Mouse (Mus musculus): ENCODE data around the gene Trim32.

The Trim32 gene

GRCm38 (mm10) chr4:65604504-65605150, at the start of gene Trim32:
Gene Trim32, plus strand, starts transcription at chr4:65604986.
- DNase-seq (ENCODE audit: low spot score in 2 of 2) = peak; percentile 96 to 99

DNA sequence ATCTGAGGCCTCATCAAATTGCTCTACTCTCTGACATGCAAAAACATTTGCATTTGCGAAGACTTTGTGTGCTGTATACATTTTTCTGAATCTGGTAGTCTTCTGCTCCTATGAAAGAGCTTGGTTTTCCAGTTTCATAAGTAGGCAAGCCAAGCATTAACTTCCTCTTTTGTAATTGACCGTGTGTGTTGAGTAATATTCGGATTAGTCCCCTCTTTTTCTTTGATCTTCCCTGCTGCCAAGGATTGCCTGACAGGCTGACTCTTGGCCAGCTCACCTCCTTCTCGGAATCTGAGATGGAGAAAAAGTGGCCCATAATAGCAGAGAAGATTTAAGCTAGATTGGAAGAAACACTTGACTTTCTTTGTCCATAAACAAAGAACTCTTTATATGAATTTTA, 39.3 kb upstream of the Trim32 start:
- no peak for DNase-seq (ENCODE audit: low spot score in 2 of 2)

- DNase-seq (ENCODE audit: low spot score in 2 of 2) = no peak
Measured at GRCm38 (mm10) chr4:65580254-65580653, 24.5 kb upstream of the Trim32 start.

DNA sequence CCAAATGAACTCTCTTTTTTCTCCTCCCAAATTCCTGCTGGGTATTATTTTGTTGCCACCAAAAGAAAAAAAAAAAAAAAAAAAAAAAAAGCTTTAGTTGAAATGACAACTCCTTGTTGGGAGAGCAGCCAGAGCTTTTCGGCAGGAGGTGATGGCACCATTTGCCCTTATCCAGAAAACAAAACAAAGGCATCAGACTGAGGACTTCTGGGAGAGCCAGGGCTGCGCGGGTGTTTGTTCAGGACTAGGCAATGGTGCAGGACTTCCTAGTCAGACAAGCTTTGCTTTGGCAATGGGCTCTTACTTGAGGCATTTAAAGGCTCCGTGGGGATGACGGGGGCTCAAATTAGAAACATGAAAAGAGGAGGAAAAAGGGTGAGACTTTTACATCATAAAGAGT, 17.8 kb upstream of the Trim32 start:
- DNase-seq (ENCODE audit: low spot score in 2 of 2) = no peak

GRCm38 (mm10) chr4:65589780-65590179, 15.0 kb upstream of the Trim32 start:
- DNase-seq (ENCODE audit: low spot score in 2 of 2) = peak in 1 of 2 experiments; percentile 17

DNA sequence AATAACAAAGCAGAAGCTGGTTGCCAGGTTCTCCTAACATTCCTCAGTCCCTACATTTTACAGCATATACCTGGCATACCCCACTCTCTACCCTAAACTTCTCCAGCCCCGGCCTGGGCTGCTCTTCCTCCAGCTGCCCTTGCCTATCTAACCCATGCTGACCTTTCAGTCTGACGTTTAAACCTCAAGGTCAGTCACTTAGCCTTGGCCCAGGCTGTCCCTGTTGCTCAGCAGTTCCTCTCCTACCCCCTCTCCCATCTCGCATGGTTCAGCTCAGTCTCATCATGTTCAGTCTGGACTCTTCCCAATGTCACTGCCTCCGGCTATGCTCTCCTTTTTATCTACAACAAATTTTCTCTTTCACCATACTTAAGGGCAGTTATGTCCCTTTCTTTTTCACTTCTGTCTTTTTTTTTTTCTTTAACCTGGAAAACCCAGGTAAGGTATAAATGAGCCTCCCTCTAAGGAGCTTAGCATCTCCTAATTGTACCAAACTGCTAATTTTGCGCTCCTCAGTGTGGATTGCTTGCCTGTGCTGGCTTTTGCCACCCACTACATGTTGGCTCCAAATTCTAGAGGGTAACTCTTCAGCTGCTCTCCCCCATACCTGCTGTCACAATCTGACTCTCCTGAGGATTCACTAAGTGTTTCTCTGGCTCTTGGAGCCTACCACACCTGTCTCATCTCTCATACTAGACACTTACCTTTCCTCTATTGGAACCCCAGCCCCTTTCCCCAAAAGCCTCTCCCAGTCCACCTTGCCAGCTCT, 10.0 kb upstream of the Trim32 start:
- no peak for DNase-seq (ENCODE audit: low spot score in 2 of 2)

DNA sequence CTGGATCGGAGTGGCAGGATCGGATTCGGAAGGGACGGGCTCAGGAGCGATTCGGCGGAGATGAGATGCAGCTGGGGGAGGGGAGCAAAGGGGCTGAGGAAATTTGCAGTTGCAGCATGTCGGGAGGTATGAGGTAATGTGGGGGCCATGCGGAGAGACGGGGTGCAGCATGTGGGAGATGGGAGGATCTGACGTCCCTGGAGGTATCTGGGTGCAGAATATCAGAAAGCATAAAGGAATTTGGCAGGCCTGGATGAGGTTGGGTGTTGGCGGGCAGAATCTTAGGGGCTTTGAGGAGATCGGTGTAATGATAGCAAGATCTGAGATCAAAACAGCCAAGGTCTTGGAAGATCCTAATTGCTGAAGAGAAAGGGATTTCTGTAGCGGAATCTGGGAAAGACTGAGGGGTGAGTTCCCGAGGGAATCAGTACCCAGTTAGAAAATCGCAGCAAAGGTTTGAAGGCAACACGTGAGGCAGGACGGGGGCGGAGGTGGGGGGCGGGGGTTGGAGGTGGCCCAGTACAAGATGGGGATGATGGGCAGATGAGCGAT, 441 bp downstream of the Trim32 start:
- DNase-seq (ENCODE audit: low spot score in 2 of 2) = no peak

GRCm38 (mm10) chr4:65607184-65607631, 2.4 kb downstream of the Trim32 start:
- no peak for DNase-seq (ENCODE audit: low spot score in 2 of 2)

GRCm38 (mm10) chr4:65608112-65608511, 3.3 kb downstream of the Trim32 start:
- DNase-seq (ENCODE audit: low spot score in 2 of 2) = no peak

DNA sequence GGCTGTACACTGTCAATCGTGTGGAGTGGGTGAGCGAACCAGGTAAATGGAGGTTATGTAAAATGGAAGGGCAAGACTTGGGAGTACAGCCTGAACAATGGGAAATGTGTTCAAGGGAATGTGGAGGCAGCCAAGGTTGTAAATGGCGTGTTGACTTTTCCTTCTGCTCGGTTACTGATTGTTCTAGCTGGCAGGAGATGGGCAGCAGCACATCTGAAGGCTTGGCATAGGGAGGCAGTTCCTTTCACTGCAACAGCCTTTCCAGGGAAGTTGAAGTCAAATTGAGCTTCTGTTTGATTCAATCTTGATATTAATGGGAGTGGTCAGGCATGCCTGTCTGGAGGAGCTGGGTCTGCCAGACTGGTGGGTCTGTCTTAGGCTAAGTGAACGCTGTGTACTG, 5.5 kb downstream of the Trim32 start:
- DNase-seq (ENCODE audit: low spot score in 2 of 2) = no peak

GRCm38 (mm10) chr4:65610896-65611295, 6.1 kb downstream of the Trim32 start:
- DNase-seq (ENCODE audit: low spot score in 2 of 2) = no peak

DNA sequence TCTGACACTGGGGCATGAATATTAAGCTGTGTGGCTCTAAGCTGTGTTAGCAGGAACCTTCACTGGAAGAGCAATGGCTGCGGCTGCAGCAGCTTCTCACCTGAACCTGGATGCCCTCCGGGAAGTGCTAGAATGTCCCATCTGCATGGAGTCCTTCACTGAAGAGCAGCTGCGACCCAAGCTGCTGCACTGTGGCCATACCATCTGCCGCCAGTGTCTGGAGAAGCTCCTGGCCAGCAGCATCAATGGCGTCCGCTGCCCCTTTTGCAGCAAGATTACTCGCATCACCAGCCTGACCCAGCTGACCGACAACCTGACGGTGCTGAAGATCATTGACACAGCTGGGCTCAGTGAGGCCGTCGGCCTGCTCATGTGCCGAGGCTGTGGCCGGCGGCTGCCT, 8.3 kb downstream of the Trim32 start:
- DNase-seq (ENCODE audit: low spot score in 2 of 2) = no peak

- no peak for DNase-seq (ENCODE audit: low spot score in 2 of 2)
Measured at GRCm38 (mm10) chr4:65620125-65620524, 15.3 kb downstream of the Trim32 start.

- no peak for DNase-seq (ENCODE audit: low spot score in 2 of 2)
Measured at GRCm38 (mm10) chr4:65638231-65638630, 33.4 kb downstream of the Trim32 start.

DNA sequence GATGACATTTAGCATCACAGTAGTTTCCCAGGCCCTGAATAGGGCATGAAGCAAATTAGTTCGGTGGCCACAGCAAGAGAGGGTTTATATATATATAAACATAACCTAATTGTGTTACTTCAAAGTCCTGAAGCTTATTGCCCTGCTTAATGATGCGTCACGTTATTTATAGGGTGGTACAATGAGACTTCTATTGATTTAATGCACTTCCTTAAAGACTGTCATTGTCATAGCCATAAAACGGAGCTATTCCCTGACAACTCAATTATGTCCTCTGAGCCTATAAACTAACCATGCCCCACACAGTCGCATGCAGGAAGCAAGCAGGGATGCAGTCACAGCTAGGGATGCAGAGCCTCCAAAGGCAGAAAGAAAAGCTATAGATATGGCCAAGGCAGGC, 37.8 kb downstream of the Trim32 start:
- DNase-seq (ENCODE audit: low spot score in 2 of 2) = no peak

GRCm38 (mm10) chr4:65654723-65655122, 49.9 kb downstream of the Trim32 start:
- DNase-seq (ENCODE audit: low spot score in 2 of 2) = peak; percentile 63 to 73

- DNase-seq (ENCODE audit: low spot score in 2 of 2) = no peak
Measured at GRCm38 (mm10) chr4:65663176-65663575, 58.4 kb downstream of the Trim32 start.

Measured in frontal cortex, postnatal 14 days (tissue).